Mouse (Mus musculus) midbrain, embryonic 11.5 days (tissue): ENCODE measurements at regions not wholly inside any gene's neighbourhood (a gene's known extent, or its start where the extent isn't known, plus 50 kb on each side); places are given as distances from the start of the nearest gene placed in this dataset.

Source experiments
- ATAC-seq: fragments of 200-750 bp; cut with Nextera tagmentation; 2 replicates; pipeline ENCODE4 v1.8.0; 2017; ENCODE audit warnings: moderate TSS enrichment, moderate library complexity; ENCODE audit not compliant: low FRiP score
- DNase-seq: peaks from one replicate; pipeline ENCODE4 v3.0.0; 2015; ENCODE audit warnings: low spot score; ENCODE audit errors: missing footprints
- H3K27ac ChIP-seq: fragments of 300-500 bp; sonication (generic); 2 replicates; pipeline ENCODE4 v1.5.1; 2014; ENCODE audit warnings: low read depth, low read length
- H3K27me3 ChIP-seq: fragments of 300-500 bp; sonication (generic); 2 replicates; pipeline ENCODE4 v1.6.1; 2014; ENCODE audit warnings: mild to moderate bottlenecking, low read length, moderate library complexity, mixed read lengths; ENCODE audit not compliant: control insufficient read depth, insufficient read depth
- H3K36me3 ChIP-seq: fragments of 300-500 bp; sonication (generic); 2 replicates; pipeline ENCODE4 v1.6.1; 2014; ENCODE audit warnings: mild to moderate bottlenecking, low read length, moderate library complexity, mixed read lengths; ENCODE audit not compliant: control insufficient read depth, insufficient read depth
- H3K4me1 ChIP-seq: fragments of 300-500 bp; sonication (generic); 2 replicates; pipeline ENCODE4 v1.6.1; 2014; ENCODE audit warnings: low read length; ENCODE audit not compliant: control insufficient read depth, insufficient read depth
- H3K4me2 ChIP-seq: fragments of 300-500 bp; sonication (generic); 2 replicates; pipeline ENCODE4 v1.6.1; 2014; ENCODE audit warnings: mild to moderate bottlenecking, moderate library complexity
- H3K4me3 ChIP-seq: fragments of 300-500 bp; sonication (generic); 2 replicates; pipeline ENCODE4 v1.5.1; 2014; ENCODE audit warnings: low read depth, low read length
- H3K9ac ChIP-seq: fragments of 300-500 bp; sonication (generic); 2 replicates; pipeline ENCODE4 v1.6.1; 2014; ENCODE audit warnings: low read length
- H3K9me3 ChIP-seq: fragments of 300-500 bp; sonication (generic); 2 replicates; pipeline ENCODE4 v1.6.1; 2016; ENCODE audit warnings: low read length; ENCODE audit not compliant: control insufficient read depth
- whole genome bisulfite sequencing: fragments of 180-500 bp; shearing (Covaris S2); extraction: QIAGEN DNeasy Blood & Tissue Kit; methylation state at CpG from one replicate; pipeline ENCODE4 v1.1.7; 2014; 5-methylcytosine and 5-hydroxymethylcytosine counted together

DNA sequence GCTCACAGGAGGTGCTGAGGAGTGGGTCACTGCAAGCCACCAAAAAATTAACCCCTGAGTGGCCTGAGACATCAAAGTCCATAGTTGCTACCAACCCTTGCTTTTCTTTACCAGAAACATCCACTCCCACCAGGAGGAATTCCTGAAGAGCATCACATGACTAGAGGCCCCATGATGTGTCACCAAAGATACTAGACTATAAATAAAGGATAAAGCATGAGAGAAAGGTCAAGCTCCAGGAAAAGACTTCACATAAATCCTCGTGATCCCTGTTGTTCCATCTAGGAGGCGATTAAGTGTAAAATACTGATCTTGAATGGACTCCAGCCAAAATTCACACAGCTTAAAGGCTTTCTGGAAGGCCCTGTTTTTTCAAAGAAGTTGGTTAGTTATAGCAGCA lies 190.6 kb downstream of the Adamts15 start:
- WGBS, result 51% methylated on average over 2 of the region's 2 CpGs
- Histone ChIP-seq H3K27me3 (no peaks in the 10 kb centered on the region), H3K4me1 (no peaks in the 10 kb centered on the region), H3K36me3 (no peaks in the 10 kb centered on the region), H3K4me2 (no peak overlapping the region), H3K9ac (no peak overlapping the region), H3K4me3 (no peak overlapping the region), H3K9me3 (no peaks in the 10 kb centered on the region), H3K27ac (no peak overlapping the region)
- DNase-seq (no peak), ATAC-seq (no peak)

DNA sequence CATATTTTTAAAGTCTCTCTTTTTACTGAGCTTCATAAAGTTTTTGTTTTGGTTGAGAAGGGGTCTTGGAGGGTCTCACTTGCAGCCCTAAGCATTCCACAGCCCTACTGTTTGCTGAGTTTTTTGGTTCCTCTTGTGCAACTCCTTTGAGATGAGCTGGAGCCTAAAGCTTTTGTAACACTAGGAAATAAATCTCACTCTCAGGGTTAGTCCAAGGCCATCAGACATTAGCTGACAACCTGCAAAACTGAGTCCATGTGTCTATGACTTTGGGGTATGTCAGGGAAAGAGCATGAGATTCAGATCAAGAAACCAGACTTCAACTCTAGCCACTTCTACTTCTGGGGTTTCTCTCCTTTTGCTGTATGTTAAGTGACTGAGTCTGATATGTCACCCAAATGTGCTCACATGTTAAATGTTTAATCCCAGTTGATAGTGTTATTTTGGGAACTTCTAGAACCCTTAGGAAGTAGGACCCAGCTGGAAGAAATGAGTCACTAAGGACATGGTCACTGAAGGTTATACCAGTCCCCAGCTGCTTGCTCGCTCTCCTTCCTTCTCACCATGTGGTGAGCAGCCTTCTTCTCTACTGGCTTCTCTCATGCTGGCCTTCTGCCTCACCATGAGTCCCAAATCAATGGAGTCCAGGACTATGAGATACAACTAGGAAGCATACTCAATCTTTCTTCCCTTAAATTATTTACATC lies 198.7 kb downstream of the Adamts15 start:
- Histone ChIP-seq H3K9ac (no peak overlapping the region), H3K4me2 (no peak overlapping the region), H3K27me3 (no peaks in the 10 kb centered on the region), H3K9me3 (no peaks in the 10 kb centered on the region), H3K36me3 (no peaks in the 10 kb centered on the region), H3K27ac (no peak overlapping the region), H3K4me3 (no peak overlapping the region), H3K4me1 (no peaks in the 10 kb centered on the region)
- WGBS, result 94% methylated on average over 1 of the region's 1 CpGs
- DNase-seq (no peak), ATAC-seq (no peak)

DNA sequence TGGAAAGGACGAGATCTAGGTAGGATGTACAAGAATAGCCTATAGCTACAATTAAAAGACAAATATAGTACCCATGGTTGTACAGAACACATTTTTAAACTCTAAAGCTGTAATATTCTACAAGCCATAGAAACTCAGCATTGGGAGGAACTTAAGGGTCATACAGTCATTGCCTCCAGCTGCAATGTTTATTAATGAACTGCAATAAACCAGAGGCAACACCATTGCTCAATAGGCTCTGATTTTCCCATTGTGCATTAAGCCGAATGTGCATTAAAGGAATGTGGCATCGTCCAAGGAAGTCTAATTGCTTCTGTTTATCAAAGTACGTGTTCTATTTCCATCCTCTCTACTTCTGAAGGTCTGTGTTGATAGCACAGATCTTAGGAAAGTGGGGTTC lies 200.4 kb downstream of the Adamts15 start:
- no peak overlapping the region for H3K4me2 ChIP-seq
- H3K27ac ChIP-seq, result no peak overlapping the region
- no peaks in the 10 kb centered on the region for H3K36me3 ChIP-seq
- H3K9me3 ChIP-seq, result no peaks in the 10 kb centered on the region
- H3K9ac ChIP-seq, result no peak overlapping the region
- H3K4me3 ChIP-seq, result no peak overlapping the region
- no peak for ATAC-seq
- no peak for DNase-seq
- WGBS, result 84% methylated on average over 4 of the region's 4 CpGs
- H3K4me1 ChIP-seq, result no peaks in the 10 kb centered on the region; the same call in 1 of the 2 replicates
- no peaks in the 10 kb centered on the region for H3K27me3 ChIP-seq

DNA sequence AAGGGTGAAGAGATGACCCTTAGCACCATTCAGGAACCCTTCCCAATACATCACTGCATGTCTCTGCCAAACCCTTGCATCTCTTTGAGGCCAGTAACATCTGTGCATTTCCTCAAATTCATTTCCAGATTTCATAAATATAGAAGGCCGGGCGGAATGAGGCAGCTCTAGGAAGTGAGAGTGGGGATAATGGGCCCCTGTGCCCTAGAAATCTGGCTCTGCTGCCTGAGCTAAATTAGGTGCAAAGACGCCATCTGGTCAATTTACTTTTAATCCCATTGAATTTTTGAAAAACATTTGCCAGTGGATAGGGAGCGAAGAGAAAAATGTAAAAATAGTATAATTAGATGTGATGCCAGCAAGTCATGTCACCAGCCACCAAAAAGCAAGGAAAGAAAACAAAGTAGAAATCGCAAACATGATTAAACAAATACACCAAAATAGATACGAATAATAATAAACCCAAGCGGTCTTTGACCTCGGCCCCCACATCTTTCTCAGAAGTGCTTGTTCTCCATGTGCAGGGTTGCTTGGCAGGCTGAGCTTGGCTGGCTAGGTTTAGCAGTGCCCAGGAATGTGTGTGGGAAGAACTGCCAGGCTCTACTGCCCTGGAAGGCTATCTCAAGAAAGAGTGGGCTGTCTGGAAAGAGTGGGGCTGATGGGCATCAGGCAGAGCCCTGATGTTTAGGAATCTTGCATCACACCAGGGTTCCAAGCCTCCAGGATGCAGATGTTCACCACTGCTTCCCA lies 205.7 kb downstream of the Adamts15 start:
- no peaks in the 10 kb centered on the region for H3K27me3 ChIP-seq
- ATAC-seq, result no peak
- H3K4me3 ChIP-seq, result no peak overlapping the region
- DNase-seq, result no peak
- H3K36me3 ChIP-seq, result no peaks in the 10 kb centered on the region
- H3K9ac ChIP-seq, result no peak overlapping the region
- no peaks in the 10 kb centered on the region for H3K9me3 ChIP-seq
- H3K4me1 ChIP-seq, result no peaks in the 10 kb centered on the region; the same call in 1 of the 2 replicates
- no peak overlapping the region for H3K27ac ChIP-seq
- no peak overlapping the region for H3K4me2 ChIP-seq
- WGBS, result 79% methylated on average over 8 of the region's 8 CpGs

DNA sequence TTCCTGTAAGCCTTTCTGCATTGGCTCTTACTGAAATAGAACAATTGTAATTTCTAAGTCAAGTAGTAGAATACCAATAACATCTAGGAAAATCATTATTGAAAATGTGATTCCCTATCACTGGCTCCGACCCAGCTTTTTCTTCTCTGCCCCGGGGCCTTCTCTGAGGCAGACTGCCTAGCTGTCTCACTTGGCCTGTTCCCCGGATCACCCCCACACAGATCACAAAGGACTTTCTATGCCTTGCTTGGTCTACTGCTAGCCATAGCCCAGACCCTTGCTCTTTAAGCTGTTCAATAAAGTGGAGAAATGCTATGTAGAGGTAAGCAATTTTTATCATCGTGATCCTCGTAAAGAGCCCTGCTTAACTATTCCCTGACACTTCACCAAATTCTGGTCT lies 212.1 kb downstream of the Adamts15 start:
- Histone ChIP-seq H3K9me3 (no peaks in the 10 kb centered on the region), H3K4me3 (no peak overlapping the region), H3K9ac (no peak overlapping the region), H3K4me2 (no peak overlapping the region), H3K4me1 (no peaks in the 10 kb centered on the region), H3K36me3 (no peaks in the 10 kb centered on the region), H3K27me3 (no peaks in the 10 kb centered on the region), H3K27ac (no peak overlapping the region)
- ATAC-seq (no peak), DNase-seq (no peak)
- WGBS, result 91% methylated on average over 5 of the region's 5 CpGs

DNA sequence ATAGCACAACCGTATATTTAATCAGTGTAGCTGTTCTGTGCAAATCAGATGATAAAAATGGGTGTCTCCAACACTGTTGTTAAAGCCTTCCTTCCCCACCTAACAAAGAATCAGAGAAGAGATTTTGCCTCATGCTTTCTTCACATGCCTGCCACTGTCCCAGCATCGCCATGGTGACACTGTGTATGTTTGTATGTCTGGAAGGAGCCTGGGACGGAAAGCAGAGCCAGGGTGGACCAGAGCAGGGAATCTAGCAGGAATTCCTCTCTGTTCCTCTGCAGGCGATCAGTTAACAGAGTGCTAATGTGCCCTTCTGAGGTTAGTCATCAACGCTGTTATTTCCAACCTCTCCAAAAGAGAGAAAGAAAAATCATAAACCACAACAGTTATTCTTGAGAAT lies 222.4 kb downstream of the Adamts15 start:
- no peaks in the 10 kb centered on the region for H3K27me3 ChIP-seq
- H3K9ac ChIP-seq, result no peak overlapping the region
- no peak overlapping the region for H3K27ac ChIP-seq
- H3K36me3 ChIP-seq, result no peaks in the 10 kb centered on the region
- no peak overlapping the region for H3K4me3 ChIP-seq
- no peaks in the 10 kb centered on the region for H3K9me3 ChIP-seq
- no peak overlapping the region for H3K4me2 ChIP-seq
- ATAC-seq (peak; percentile 67; the same call in 1 of the 2 replicates), DNase-seq (peak; percentile 83)
- WGBS, result 54% methylated on average over 5 of the region's 5 CpGs
- no peaks in the 10 kb centered on the region for H3K4me1 ChIP-seq

DNA sequence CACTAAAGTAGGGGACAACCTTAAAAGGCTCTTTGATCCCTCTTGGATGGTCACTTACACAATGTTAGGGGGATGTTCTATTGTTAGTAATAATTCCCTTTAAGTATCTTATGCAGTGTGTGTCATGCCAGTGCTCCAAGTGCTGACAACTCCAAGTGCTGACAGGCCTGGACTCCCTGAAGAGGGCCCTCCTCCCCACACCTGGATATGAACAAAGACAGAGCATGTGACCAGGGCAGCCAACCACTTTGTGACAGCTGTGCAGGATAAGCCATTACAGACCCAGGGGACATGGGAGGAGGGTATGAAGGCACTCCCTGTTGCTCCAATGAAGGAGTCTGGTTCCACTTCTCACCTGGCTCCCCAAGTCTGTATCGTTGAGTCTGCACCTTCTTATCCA lies 224.7 kb downstream of the Adamts15 start:
- no peak for DNase-seq
- Histone ChIP-seq H3K4me3 (no peak overlapping the region), H3K27ac (no peak overlapping the region), H3K9ac (no peak overlapping the region), H3K27me3 (no peaks in the 10 kb centered on the region), H3K4me2 (no peak overlapping the region), H3K4me1 (no peaks in the 10 kb centered on the region), H3K36me3 (no peaks in the 10 kb centered on the region), H3K9me3 (no peaks in the 10 kb centered on the region)
- WGBS, result 94% methylated on average over 1 of the region's 1 CpGs
- ATAC-seq, result no peak

DNA sequence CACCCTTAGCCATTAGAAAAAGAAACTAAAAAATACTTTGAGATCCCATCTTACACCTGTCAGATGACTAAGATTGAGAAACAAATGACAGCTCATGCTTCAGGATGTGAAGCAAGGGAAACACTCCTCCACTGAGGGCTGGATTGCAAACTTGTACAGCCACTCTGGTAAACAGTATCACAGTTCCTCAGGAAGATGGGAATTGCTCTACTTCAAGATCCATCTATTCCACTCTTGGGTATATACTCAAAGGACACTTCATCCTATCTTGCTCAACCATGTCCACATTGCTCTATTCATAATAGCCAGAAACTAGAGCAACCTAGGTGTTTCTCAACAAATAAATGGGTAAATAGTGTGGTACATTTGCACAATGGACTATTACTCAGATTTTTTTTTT lies 241.2 kb downstream of the Snx19 start:
- H3K4me3 ChIP-seq, result no peak overlapping the region
- no peaks in the 10 kb centered on the region for H3K4me1 ChIP-seq
- no peak overlapping the region for H3K27ac ChIP-seq
- ATAC-seq (no peak), DNase-seq (no peak)
- no peaks in the 10 kb centered on the region for H3K27me3 ChIP-seq
- H3K36me3 ChIP-seq, result no peaks in the 10 kb centered on the region
- no peak overlapping the region for H3K9ac ChIP-seq
- no peak overlapping the region for H3K4me2 ChIP-seq
- H3K9me3 ChIP-seq, result peaks cover 2% of the 10 kb centered on the region; the same call in 1 of the 2 replicates

DNA sequence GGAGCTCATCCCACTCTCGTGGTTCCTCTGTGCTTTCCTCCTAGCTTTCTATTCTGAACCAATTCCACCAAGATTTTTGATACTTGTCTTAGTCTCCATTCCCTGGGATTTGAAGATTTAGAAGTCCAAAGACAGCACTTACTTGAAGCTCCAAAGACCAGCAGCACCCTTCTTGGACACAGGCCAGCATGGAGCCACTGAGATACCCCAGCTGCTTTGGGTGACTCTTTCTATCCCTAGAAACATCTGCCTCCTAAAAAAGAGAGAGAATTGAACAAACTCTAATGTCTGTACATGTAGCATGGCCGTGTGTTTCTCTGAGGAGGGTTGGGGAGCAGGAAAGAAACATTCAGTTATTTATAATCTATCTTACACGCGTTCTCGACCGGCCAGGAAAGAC lies 235.5 kb downstream of the Snx19 start:
- no peak for DNase-seq

More for the DNA sequence above, 235.5 kb downstream of the Snx19 start:
- Histone ChIP-seq H3K4me1 (no peaks in the 10 kb centered on the region), H3K36me3 (no peaks in the 10 kb centered on the region), H3K9me3 (peaks cover 2% of the 10 kb centered on the region; the same call in 1 of the 2 replicates), H3K4me3 (no peak overlapping the region), H3K27ac (no peak overlapping the region), H3K27me3 (no peaks in the 10 kb centered on the region), H3K9ac (no peak overlapping the region), H3K4me2 (no peak overlapping the region)
- 88% methylated on average over 6 of the region's 6 CpGs for WGBS
- ATAC-seq, result no peak
